Mouse (Mus musculus) heart, adult 9 months (tissue): ENCODE measurements around the gene Hoxa7.

Source experiments
- DNase-seq, 2 experiments: peaks; one replicate each; pipeline ENCODE4 v3.0.0; 2022; ENCODE audit warnings: low spot score in 2 of 2

The Hoxa7 gene

GRCm38 (mm10) chr6:52239625-52240388 is 18.2 kb upstream of the Hoxa7 start:
- no peak for DNase-seq

DNA sequence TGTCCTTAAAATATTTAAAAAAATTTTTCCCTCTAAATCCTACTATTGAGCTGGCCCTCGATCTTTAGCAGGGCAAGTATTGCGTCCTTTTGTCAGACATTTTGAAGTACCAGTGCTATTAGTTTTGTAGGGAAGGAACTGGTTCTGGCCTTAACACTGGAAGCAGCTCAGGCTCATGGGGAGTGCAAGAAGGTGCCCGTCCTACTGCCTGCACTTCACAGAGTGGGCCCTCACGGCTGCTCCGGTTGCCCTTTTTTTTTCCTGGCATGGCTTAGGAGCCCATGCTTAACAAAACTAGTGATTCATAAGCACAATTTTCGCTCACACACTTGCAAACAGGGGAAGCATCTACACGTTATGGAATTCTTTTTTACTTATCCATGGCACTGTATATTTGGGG is 17.3 kb upstream of the Hoxa7 start:
- no peak for DNase-seq

- DNase-seq: no peak
These were observed 16.5 kb upstream of the Hoxa7 start for GRCm38 (mm10) chr6:52238155-52238545.

DNA sequence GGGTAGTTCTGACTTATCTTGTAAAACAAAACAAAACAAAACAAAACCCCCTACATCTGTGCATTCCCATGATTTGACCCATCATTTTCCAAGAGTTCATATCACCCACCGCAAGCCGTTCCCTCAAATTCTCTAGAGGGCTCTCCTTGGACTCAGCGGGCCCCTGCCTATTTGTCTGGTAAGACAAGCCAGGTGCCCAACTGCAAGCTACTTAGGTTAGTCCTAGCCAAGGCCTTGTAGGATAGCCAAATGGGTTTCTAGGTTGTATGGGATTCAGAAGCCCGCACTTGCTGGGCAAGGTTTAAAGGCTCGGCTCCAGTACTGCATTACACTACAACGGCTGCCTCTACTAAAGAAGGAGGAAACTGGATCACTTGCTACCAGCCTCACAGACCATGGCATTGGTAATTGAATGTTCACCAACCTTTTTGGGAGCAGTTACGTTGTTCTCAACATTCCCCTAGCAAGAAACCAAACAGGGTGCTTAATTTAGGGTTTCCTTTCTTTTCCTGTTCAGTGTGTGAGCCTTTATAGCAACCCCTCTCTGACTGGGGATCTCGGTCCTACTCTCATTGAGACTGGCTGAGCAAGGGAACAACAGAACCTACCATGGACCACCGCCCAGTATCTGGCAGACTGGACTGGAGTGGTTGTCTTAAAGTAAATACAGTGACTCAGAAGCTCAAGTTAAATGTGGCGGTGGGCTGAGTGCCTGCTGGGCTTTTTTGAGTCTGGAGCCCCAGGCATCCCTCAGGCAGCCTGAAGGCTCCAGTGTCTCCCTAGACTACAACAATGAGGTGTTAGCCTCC is 15.9 kb upstream of the Hoxa7 start:
- no peak for DNase-seq

- no peak for DNase-seq
These were observed 15.2 kb upstream of the Hoxa7 start for GRCm38 (mm10) chr6:52236806-52237205.

- no peak for DNase-seq
These were observed 14.2 kb upstream of the Hoxa7 start for GRCm38 (mm10) chr6:52235866-52236265.

DNA sequence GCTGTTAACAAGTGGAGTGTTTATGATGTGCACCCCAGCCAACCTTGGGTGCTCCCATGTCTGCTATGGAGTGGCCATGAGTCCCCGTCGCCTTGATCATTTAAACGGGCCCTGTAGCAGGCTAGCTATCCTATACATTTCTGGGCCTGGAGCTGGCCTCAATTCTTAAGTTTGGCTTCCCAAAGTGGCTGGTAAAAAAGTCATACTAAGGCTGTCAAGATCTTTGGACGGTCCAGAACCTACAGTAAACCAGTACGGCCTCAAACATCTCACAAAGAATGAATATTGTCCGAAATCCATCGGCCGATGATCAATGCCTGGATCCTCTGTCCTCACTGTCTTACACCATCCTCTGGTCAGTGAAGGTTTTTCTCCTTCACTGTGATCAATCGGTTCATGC is 13.6 kb upstream of the Hoxa7 start:
- DNase-seq: no peak

GRCm38 (mm10) chr6:52234428-52235140 is 12.9 kb upstream of the Hoxa7 start:
- DNase-seq: no peak

GRCm38 (mm10) chr6:52233546-52234427 is 12.1 kb upstream of the Hoxa7 start:
- DNase-seq: no peak

DNA sequence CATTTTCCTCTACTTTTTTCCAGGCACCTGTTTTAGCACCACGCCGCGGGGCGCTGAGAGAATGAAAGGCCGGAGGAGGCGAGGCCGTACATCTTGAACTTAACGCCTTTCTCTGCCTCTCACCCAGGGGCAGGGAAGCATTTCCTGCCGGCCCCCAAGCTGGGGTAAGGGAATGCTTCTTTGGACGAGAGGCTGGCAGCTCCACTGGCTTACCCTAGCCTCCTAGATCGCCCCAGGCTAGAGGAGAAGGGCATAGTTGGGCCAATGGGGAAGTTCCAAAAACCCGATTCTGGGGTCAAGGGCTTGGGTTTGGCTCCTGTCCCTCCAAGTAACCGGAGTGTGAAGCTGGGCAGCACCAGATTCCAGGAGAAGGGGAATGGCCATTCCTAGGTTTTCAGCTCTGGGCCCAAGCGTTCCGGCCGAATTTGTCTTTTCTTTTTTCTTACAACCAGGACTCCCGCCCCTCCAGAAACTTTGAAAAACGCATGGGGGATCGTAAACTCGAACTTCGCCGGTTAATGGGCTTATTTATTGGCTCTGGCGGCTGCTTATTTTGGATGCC is 11.4 kb upstream of the Hoxa7 start:
- DNase-seq: no peak

GRCm38 (mm10) chr6:52232568-52232965 is 10.9 kb upstream of the Hoxa7 start:
- no peak for DNase-seq

DNA sequence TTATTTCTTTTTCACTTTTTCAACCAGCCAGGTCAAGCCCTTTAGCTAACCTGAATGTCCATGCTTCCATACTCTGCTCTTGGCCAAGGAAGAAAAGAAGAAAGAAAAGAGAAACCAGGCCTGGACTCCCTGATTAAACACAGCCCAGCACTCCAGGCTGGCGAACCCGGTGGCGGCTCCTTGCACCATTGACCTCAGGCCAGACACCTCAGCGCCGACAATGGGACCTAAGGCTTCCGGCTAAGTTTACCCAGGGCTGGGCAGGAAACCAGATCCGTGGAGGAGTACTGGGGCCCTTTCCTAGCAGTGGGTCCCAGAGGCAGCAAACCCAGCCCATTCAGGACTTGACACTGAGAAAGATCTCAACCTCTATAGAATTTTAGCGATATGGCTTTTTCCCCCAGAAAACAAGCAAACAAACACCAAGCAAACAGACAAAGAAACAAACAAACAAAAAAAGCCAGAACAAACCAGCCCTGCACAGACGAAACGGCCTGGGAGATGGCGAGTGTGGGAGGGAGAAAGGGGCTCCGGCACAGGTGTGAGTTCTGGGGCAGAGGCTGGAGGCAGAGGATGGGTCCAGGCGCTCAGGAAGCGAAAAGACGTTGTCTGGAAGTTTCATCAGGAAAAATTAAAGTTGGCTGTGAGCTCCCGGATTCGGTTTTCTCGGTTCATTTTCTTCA is 10.4 kb upstream of the Hoxa7 start:
- DNase-seq: no peak

DNA sequence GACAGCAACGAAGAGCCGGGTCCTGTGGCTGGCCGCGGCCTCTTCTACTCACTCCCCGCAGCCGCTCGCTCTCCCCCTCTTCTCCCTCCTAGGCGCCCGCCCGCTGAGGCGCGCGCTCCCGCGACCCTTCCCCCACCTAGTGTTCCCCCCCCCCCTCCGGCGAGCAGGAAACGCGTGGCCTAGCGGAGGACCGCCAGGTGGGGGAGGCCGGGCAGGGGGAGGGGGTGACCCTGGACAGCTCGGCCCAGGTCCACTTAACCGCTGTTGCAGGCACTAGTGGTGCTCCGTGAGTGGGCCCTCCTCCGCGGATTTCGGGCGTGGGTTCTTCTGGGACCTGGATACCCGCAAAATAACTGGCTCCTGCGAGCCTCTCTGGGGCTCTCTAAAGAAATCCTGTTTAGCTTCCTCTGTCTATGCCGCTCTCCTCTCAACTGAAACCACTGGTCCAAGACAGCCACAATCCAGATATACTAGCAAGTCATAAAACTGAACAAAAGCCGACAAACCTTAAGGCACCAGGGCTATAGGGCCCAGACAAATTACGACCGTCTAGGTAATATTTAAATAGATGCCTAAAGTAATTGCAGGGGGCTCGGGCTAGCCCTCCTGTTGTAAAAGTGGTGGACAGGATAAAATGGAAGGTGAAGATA is 9.0 kb upstream of the Hoxa7 start, which contains the start of gene Hoxa9:
Gene Hoxa9 (minus strand): TSS at position 574 of the 650 bp plus-strand sequence.
- DNase-seq: no peak

- no peak for DNase-seq
These were observed 8.1 kb upstream of the Hoxa7 start for GRCm38 (mm10) chr6:52229558-52230416.

- DNase-seq: no peak
These were observed 7.1 kb upstream of the Hoxa7 start for GRCm38 (mm10) chr6:52228475-52229465.

- no peak for DNase-seq
These were observed 6.0 kb upstream of the Hoxa7 start for GRCm38 (mm10) chr6:52227470-52228222.
